Mouse (Mus musculus) brown adipose tissue, adult 24 weeks (tissue): ENCODE results near the gene A030014E15Rik. TPM values are rescaled to one million over a fixed set of nuclear protein-coding genes. Genes with fewer than 3 reads are reported as not detected.
"Not testable (repeated sequence)": the region's sequence is repeated elsewhere in the genome, so short reads cannot be mapped to it uniquely, and the experiment has no call there.

Experiments
- H3K27ac ChIP-seq: fragments of 200-500 bp; replicated peaks from 2 replicates; pipeline ENCODE4 v1.5.1; 2012; ENCODE audit warnings: low read depth, mild to moderate bottlenecking, low read length
- H3K4me1 ChIP-seq: fragments of 200-500 bp; 2 replicates; pipeline ENCODE4 v1.6.1; 2012; ENCODE audit warnings: low read length, mixed read lengths; ENCODE audit not compliant: control insufficient read depth, insufficient read depth, insufficient read length
- H3K4me3 ChIP-seq: fragments of 200-500 bp; 2 replicates; pipeline ENCODE4 v1.5.1; 2012; ENCODE audit warnings: low read depth, mild to moderate bottlenecking, low read length, moderate library complexity; ENCODE audit not compliant: insufficient read depth
- polyA plus RNA-seq: library from polyadenylated mRNA; stranded (reverse); fragments of >200 nt; gene quantifications from 2 replicates; pipeline ENCODE4 v1.2.4, GENCODE M21; 2012; ENCODE audit not compliant: missing spikeins, insufficient read depth, insufficient read length

Gene A030014E15Rik
- polyA plus RNA-seq, 1 experiment, result not detected

- not testable (repeated sequence) for H3K4me3 ChIP-seq, H3K4me1 ChIP-seq, H3K27ac ChIP-seq
These were observed 31.2 kb downstream of the A030014E15Rik start, which contains the start of gene Gm7544 for GRCm38 (mm10) chr1:82955913-82956312. TSS of gene Gm7544 (minus strand) at chr1:82956013.

GRCm38 (mm10) chr1:82959870-82960385 is 35.2 kb downstream of the A030014E15Rik start, which contains the start of gene Gm47955:
TSS of gene Gm47955 (plus strand) at chr1:82960286.
- H3K4me1 ChIP-seq, result no peaks in the 10 kb centered on the region
- H3K4me3 ChIP-seq, result no peak within 1 kb of the TSS
- no peak within 1 kb of the TSS for H3K27ac ChIP-seq

- no peaks in the 10 kb centered on the region for H3K4me1 ChIP-seq
- no peak overlapping the region for H3K27ac ChIP-seq
- no peak overlapping the region for H3K4me3 ChIP-seq
These were observed 41.7 kb downstream of the A030014E15Rik start for GRCm38 (mm10) chr1:82966413-82966812.

- no peak overlapping the region for H3K4me3 ChIP-seq
- no peak overlapping the region for H3K27ac ChIP-seq
- H3K4me1 ChIP-seq, result peaks cover 6% of the 10 kb centered on the region; the same call in 1 of the 2 replicates
These were observed 47.3 kb downstream of the A030014E15Rik start for GRCm38 (mm10) chr1:82972046-82972445.

- Histone ChIP-seq H3K4me1 (peaks cover 6% of the 10 kb centered on the region; the same call in 1 of the 2 replicates), H3K27ac (no peak overlapping the region), H3K4me3 (no peak overlapping the region)
These were observed 48.5 kb downstream of the A030014E15Rik start for GRCm38 (mm10) chr1:82973244-82973643.

GRCm38 (mm10) chr1:82973901-82974300 is 49.2 kb downstream of the A030014E15Rik start:
- H3K4me3 ChIP-seq, result no peak overlapping the region
- peaks cover 6% of the 10 kb centered on the region; the same call in 1 of the 2 replicates for H3K4me1 ChIP-seq
- no peak overlapping the region for H3K27ac ChIP-seq

- H3K4me1 ChIP-seq, result peaks cover 6% of the 10 kb centered on the region; the same call in 1 of the 2 replicates
These were observed 49.6 kb downstream of the A030014E15Rik start for GRCm38 (mm10) chr1:82974342-82974741.

More at GRCm38 (mm10) chr1:82974342-82974741, 49.6 kb downstream of the A030014E15Rik start:
- no peak overlapping the region for H3K4me3 ChIP-seq
- H3K27ac ChIP-seq, result no peak overlapping the region

Other genes with a start within 250 kb of the A030014E15Rik start
- 191 and 204 TPM in 2 replicates for gene Mff, start 200.0 kb upstream of the A030014E15Rik start, polyA plus RNA-seq
- gene Tm4sf20, start 156.5 kb upstream of the A030014E15Rik start, polyA plus RNA-seq, result not detected in 2 replicates
- not detected in 2 replicates for gene Gm47791, start 153.7 kb upstream of the A030014E15Rik start, polyA plus RNA-seq
- 24.7 and 26.5 TPM in 2 replicates for gene Agfg1, start 85.4 kb upstream of the A030014E15Rik start, polyA plus RNA-seq
- gene A030005L19Rik, start 11.6 kb upstream of the A030014E15Rik start, polyA plus RNA-seq, result not detected in 2 replicates
- not detected in 2 replicates for gene Gm6217, start 6.5 kb downstream of the A030014E15Rik start, polyA plus RNA-seq
- not detected in 2 replicates for gene A030003K21Rik, start 18.5 kb downstream of the A030014E15Rik start, polyA plus RNA-seq
- gene Gm7544, start 31.1 kb downstream of the A030014E15Rik start, polyA plus RNA-seq, result not detected in 2 replicates
- not detected in 2 replicates for gene Gm47955, start 35.4 kb downstream of the A030014E15Rik start, polyA plus RNA-seq
- gene Gm47959, start 75.6 kb downstream of the A030014E15Rik start, polyA plus RNA-seq, result not detected in 2 replicates
- gene Slc19a3, start 113.5 kb downstream of the A030014E15Rik start, polyA plus RNA-seq, result not detected in 2 replicates
- gene Krtap28-10, start 117.6 kb downstream of the A030014E15Rik start, polyA plus RNA-seq, result not detected in 2 replicates
- not detected in 2 replicates for gene Gm47969, start 120.0 kb downstream of the A030014E15Rik start, polyA plus RNA-seq
- gene A030005K14Rik, start 134.5 kb downstream of the A030014E15Rik start, polyA plus RNA-seq, result not detected in 2 replicates
- not detected in 2 replicates for gene Krtap28-13, start 136.0 kb downstream of the A030014E15Rik start, polyA plus RNA-seq
- not detected in 2 replicates for gene Ccl20, start 191.8 kb downstream of the A030014E15Rik start, polyA plus RNA-seq
- gene Daw1, start 234.8 kb downstream of the A030014E15Rik start, polyA plus RNA-seq, result not detected in 2 replicates